Mouse (Mus musculus): ENCODE results near the gene Mybph. TPM values are rescaled to one million over a fixed set of nuclear protein-coding genes. Genes with fewer than 3 reads are reported as not detected.
"Not testable (repeated sequence)": the region's sequence is repeated elsewhere in the genome, so short reads cannot be mapped to it uniquely, and the experiment has no call there.

The Mybph gene
- polyA plus RNA-seq, 1 experiment = 0.18 TPM

GRCm38 (mm10) chr1:134245004-134245717 is 51.9 kb downstream of the Mybph start:
- no peak for TF ChIP-seq POLR2A (IDR thresholded peaks at IDR 0.05; ENCODE audit: borderline replicate concordance, insufficient read depth, low read length)
- no peak for TF ChIP-seq CTCF (IDR thresholded peaks at IDR 0.05; ENCODE audit: borderline replicate concordance, insufficient read depth, low read depth, low read length)
- H3K27me3 ChIP-seq (ENCODE audit: control insufficient read depth, insufficient read depth, low read length) = no peaks in the 10 kb centered on the region
- peaks cover 18% of the 10 kb centered on the region for H3K4me1 ChIP-seq (ENCODE audit: control insufficient read depth, insufficient read depth, low read length)
- WGBS = 52% methylated on average over 14 of the region's 14 CpGs
- no peak for DNase-seq
- no peak overlapping the region for H3K4me3 ChIP-seq (replicated peaks; ENCODE audit: insufficient read depth, low read depth, low read length)
- no peak overlapping the region for H3K27ac ChIP-seq (ENCODE audit: insufficient read depth, low read length)

- TF ChIP-seq POLR2A (IDR thresholded peaks at IDR 0.05; ENCODE audit: borderline replicate concordance, insufficient read depth, low read length) = no peak
- TF ChIP-seq CTCF (IDR thresholded peaks at IDR 0.05; ENCODE audit: borderline replicate concordance, insufficient read depth, low read depth, low read length) = no peak
- 0 out of 2 replicates have a peak overlapping the region, but pooled peaks have one; percentile 32 for H3K27ac ChIP-seq (ENCODE audit: insufficient read depth, low read length)
- H3K4me1 ChIP-seq (ENCODE audit: control insufficient read depth, insufficient read depth, low read length) = peaks cover 18% of the 10 kb centered on the region
- H3K27me3 ChIP-seq (ENCODE audit: control insufficient read depth, insufficient read depth, low read length) = no peaks in the 10 kb centered on the region
- 38% methylated on average over 4 of the region's 4 CpGs for WGBS
- no peak overlapping the region for H3K4me3 ChIP-seq (replicated peaks; ENCODE audit: insufficient read depth, low read depth, low read length)
- peak in 1 of 2 experiments; percentile 53 for DNase-seq
These were observed 53.3 kb downstream of the Mybph start for GRCm38 (mm10) chr1:134246590-134246989.

- not testable (repeated sequence) for H3K4me3 ChIP-seq (replicated peaks; ENCODE audit: insufficient read depth, low read depth, low read length); H3K27me3 ChIP-seq (ENCODE audit: control insufficient read depth, insufficient read depth, low read length); H3K27ac ChIP-seq (ENCODE audit: insufficient read depth, low read length); DNase-seq
- peaks cover 11% of the 10 kb centered on the region for H3K4me1 ChIP-seq (ENCODE audit: control insufficient read depth, insufficient read depth, low read length)
- WGBS = 59% methylated on average over 1 of the region's 1 CpGs
These were observed 56.4 kb downstream of the Mybph start for GRCm38 (mm10) chr1:134249681-134250080.

Other genes with a start within 250 kb of the Mybph start
- 7.5 and 10.8 TPM in 2 replicates for gene Fmod, start 156.2 kb upstream of the Mybph start, polyA plus RNA-seq (2012; rRNA removed)
- 11.9 and 15.3 TPM in 2 replicates for gene Btg2, start 114.3 kb upstream of the Mybph start, polyA plus RNA-seq (2012; rRNA removed)
- not detected in 2 replicates for gene Chit1, start 82.2 kb upstream of the Mybph start, polyA plus RNA-seq (2012; rRNA removed)
- 19.8 and 24.2 TPM in 2 replicates for gene Chil1, start 11.3 kb upstream of the Mybph start, polyA plus RNA-seq (2012; rRNA removed)
- gene Adora1, start 42.0 kb downstream of the Mybph start, polyA plus RNA-seq (2012; rRNA removed) = 154 and 160 TPM in 2 replicates
- 0.06 TPM in 1 of 2 replicates, not detected in the other for gene Myog, start 96.5 kb downstream of the Mybph start, polyA plus RNA-seq (2012; rRNA removed)
- gene Ppfia4, start 139.5 kb downstream of the Mybph start, polyA plus RNA-seq (2012; rRNA removed) = 192 and 220 TPM in 2 replicates
- 66.2 and 68.4 TPM in 2 replicates for gene Tmem183a, start 168.5 kb downstream of the Mybph start, polyA plus RNA-seq (2012; rRNA removed)
- gene 4933406M09Rik, start 192.5 kb downstream of the Mybph start, polyA plus RNA-seq (2012; rRNA removed) = not detected in 2 replicates
- 22.3 and 23.0 TPM in 2 replicates for gene Cyb5r1, start 212.1 kb downstream of the Mybph start, polyA plus RNA-seq (2012; rRNA removed)
- gene Adipor1, start 221.9 kb downstream of the Mybph start, polyA plus RNA-seq (2012; rRNA removed) = 68.1 and 70.2 TPM in 2 replicates